Mouse (Mus musculus) cerebellum, postnatal 4 days (tissue): ENCODE results near the gene Csnk2b.
"Not testable (repeated sequence)": the region's sequence is repeated elsewhere in the genome, so short reads cannot be mapped to it uniquely, and the experiment has no call there.

Source experiments
- DNase-seq, 2 experiments: peaks; one replicate each; pipeline ENCODE4 v3.0.0; 2022; ENCODE audit warnings: low spot score in 2 of 2, mixed read lengths in 1 of 2

Gene Csnk2b

DNA sequence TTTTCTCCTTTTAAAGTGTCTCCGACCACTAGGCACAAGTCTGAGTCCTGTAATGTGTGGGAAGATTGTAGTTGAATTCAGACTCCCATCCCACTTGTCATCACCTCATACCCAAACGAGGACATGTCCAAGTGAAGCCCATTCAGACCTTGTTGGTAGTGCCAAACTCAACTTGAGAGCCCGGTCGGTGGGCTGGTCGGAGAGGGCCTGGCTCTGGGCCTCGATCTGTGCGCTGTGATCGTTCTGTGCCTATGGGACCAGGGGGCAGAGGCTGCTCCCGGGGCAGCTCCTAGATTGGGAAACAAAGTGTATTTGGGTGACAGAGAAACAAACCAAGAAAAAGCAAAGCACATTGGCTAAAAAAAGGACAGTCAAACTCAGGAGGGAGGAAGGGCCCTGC is 31.2 kb upstream of the Csnk2b start:
- no peak for DNase-seq

DNA sequence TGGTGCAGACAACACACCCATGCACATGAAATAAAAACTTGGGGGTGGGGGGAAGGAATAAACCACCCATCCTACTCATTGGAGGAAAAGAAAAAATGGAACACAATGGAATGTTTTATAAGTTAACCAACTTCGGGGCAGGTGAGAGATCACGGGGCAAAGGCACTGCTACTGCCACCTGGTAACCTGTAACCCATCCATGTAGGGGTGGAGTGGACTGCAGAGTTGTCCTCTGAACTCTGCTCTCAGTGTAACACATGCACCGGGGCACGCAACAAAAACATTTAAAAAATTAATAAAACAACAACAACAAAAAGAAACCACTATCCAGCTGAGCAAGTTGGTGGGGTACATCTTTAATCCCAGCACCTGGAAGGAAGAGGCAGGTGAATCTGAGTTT is 30.3 kb upstream of the Csnk2b start:
- no peak for DNase-seq

DNA sequence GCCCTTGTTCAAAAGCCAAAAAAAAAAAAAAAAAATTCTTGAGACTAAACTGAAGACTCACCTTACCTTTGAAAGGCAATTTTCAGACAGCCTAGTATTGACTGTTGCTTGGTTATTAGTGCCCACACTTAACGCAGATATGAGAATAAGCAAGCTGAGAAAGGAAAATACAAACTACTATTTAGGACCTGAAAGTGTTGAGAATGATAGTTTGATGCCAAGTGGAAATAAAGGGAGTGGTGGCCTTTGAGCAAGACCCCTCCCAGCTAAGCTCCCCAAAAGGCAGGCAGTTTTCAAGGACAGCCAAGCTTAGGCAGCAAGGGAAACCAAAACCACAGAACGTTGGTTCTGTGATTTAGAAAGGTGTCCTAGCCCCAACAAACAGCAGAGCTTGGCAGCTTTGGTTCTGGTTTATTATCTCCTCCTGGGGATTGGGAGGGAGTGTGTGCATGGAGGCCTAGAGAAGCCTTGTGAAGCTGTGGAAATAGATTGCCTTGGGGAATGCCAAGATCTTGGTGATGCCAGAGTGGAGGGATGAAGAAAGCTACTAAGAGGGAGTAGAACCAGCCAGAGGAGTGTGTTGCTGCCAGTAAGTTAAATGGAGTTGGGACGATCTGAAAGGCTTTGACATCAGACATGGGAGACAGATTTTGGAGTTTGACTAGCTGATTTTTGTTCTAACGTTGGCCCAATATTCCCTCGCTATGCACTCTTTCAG is 26.2 kb upstream of the Csnk2b start:
- no peak for DNase-seq

DNA sequence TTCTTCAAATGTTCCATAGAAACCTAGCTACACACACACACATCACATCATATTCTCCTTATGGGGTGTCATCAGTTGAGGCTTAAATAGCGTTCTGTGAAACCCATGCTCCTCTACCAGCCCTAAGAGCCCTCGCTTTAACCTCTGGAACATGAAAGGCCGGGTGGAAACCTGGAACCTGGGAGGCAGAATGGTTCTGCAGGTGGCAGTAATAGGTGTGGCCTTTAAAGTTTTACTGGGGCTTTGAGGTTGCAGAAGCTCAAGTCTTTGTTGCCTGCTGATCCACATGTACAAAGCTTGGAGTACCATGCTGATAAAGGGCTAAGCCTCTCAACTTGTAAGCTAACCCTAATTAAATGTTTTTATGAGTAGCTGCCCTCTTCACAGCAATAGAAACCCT is 25.5 kb upstream of the Csnk2b start:
- no peak for DNase-seq

DNA sequence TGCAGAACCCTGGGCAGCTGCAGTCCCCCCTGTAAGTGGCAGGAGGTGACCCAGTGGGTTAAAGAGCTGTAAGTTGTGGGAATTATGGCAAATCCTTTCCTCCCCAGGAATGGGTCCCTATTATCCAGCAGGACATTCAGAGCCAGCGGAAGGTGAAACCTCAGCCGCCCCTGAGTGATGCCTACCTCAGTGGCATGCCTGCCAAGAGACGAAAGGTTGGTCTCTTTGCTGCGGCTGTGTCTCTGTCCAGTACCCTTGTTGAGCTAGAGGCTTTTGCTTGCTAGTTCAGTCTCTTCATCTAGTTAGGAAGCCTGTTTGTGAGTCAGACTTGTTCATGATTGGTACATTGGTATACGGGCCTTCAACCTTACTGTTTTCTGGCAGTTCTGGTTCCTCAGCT is 24.3 kb upstream of the Csnk2b start:
- no peak for DNase-seq

DNA sequence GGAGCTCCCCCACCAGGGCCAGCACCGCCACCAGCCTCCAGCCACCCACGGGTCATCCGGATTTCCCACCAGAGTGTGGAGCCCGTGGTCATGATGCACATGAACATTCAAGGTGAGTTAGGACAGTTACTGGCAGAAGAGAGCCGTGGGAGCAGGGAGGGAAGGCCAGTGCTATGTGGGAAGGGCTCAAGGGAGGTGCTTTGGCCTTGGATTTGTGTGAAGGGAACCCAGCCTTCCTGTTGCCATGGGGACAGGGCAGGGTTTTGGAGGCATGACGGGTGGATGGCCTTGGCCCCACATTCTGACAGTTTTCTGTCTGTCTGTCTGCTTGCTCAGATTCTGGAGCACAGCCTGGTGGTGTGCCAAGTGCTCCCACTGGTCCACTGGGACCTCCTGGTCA is 20.1 kb upstream of the Csnk2b start:
- DNase-seq, result no peak

DNA sequence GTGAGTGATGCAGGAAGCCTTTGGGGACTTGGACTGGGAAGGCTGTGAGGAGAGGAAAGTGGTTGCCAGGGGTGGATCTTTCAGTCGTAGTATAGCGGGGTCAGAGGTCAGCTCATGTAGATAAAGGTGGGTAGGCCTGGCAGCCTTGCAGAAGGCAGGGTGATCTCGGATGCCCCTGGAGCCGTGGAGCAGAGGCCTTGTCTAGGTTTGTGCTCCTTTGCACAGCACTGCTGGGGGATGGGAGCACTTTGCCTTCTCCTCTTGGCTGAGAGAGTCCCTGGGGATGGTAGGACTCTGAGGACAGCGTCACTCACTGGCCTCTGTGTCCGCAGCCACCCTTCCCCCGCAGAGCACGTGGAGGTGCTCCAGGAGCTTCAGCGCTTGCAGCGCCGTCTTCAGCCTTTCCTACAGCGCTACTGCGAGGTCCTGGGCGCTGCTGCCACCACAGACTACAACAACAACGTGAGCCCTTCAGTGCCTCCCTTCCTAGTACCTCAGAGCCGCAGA is 18.7 kb upstream of the Csnk2b start:
- no peak for DNase-seq

DNA sequence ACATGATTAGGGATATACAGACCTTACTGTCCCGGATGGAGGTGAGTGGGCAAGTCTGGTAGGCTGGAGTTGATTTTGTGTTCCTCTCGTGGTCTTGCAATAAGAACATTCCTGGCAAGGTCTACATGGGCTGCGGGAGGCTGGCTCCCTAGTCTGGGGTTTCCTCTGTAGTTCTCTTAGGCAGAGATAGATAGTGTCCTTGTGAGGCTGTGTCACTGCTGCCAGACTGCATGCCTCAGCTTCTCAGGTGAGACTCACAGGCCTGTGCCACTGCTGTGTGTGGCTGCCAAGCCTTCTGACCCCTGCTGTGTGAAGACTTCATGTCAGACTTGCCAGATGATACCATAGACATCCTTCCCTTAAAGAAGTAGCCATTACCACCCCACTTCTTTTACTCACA is 17.4 kb upstream of the Csnk2b start:
- DNase-seq, result no peak

DNA sequence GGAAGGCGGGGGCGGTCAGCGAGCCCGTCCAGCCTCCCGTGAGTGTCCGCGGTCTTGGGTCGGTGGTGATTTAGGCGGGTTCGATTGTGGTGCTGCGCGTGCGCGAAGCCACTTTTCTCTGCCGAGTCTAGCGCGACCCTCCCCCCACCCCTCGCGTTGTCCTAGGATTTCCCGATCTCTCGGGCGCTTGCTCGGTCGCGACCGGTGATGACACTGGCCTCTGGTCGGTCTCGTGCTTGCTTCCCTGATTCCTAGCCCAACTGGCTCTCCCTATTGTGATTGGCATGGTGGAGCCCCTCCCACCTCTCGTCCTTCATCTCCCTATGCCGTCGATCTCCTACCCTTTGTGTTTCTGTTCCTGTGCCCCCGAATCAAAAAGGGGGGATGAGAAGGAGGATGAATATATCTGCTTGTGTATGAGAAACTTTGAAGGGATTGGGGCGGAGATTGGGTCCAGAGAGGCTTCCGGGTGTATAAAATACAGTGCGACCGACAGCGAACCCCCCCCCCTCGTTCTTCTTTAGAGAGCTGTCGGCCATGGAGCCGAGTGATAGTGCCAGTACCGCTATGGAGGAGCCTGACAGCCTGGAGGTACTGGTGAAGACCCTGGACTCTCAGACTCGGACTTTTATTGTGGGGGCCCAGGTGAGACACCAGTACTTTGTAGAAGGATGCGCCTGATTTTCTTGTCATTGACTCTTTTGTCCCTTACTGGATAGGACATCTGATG is 13.9 kb upstream of the Csnk2b start:
- DNase-seq, result no peak

DNA sequence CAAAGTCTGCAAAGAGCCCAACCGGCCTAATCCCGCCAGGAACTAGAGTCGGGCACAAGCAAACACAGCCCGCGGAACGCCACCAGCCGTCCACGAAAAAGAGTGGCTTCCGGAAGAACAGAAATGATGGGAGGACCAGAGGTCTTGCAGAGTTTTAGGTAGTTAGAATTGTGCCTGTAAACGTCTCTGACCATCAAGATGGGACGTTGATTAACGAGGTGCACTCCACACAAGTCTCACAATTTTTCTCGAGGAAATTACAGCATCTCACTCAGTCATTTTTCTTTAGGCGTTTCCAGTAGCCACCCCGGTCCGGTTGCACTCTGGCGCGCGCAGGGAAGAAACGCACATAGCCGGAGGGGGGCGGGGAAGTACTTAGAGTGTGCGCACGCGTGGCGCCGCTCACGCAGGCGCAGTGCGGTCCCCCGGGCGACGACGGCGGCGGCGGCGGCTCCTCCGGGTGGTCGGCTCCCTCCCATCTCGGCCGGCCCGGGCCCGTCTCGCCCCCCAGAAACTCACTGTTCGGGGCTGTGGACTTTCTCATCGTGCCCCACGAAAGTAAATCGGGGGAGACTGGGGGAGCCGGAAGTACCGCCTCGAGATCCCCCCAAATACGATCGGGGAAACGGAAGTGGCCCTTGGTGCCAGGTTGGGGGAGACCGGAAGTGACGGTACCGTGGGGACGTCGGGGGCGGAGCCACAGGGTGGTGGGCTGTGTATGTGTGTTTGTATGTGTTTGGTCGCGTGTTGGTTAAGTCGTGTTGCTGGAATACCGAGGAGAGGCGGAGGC is 13.1 kb upstream of the Csnk2b start, which contains the start of gene Bag6:
TSS of gene Bag6 (plus strand) at position 378 of the 790 bp plus-strand sequence.
- peak; percentile 84 to 96 for DNase-seq

DNA sequence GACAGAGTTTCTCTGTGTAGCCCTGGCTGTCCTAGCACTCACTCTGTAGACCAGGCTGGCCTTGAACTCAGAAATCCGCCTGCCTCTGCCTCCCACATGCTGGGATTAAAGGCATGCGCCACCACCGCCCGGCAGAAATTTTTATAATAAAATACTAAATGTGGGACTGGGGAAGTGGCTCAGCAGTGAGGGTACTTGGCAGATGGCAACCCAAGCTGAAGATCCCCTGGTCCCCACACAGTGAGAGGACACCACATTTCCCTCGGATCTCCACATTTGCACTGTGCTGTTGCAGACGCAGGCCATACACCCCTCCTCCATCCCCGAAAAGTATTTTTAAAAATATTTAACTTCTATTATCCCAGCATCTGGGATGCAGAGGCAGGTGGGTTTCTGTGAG is 11.7 kb upstream of the Csnk2b start:
- DNase-seq, result no peak

DNA sequence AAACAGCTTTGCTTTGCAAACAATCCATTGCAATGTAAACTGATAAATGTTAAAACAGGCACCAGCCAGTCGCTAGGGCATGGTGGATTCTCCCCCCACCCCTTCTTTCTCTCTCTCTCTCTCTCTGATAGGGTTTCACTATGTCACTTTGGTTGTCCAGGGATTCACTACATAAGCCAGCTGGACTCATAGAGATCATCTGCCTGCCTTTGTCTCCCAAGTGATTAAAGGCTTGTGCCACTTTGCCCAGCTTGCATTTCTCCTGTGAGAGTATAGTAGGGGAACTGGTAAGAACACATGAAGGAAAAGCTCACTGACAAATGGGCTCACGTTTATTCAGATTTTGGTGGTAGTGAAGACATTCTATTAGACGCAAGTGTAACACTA is 10.3 kb upstream of the Csnk2b start:
- no peak for DNase-seq

DNA sequence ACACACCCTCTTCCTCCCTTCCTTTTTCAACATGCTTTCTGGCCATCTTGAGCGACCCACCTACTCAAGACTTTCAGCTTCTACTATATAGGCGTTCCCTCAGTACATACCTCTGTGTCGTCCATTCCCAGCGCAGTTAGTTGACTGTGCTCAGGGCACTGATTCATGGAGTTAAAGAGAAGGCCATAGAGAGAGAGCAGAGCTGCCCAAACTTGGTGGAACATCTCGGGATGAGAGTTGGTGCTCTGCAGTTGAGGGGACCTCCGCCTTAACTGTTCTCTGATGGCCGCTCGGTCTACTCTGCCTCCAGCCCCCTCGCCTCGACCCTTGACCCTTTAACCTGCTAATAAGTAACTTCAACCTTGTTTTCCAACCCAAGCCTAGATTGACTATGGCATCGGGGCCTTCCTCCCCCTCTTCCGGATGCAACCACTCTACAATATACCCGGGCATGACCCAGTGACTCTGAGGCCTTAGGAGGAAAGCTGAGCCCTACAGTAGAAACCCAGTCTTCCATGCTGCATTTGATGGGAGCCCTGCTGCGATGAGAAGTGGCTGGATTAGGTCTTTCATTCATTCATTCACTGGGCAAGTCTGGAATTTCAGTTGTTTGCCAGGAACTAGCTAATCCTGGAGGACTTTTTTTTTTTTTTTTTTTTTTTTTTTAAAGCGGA is 9.8 kb upstream of the Csnk2b start, which contains the start of gene Apom:
TSS of gene Apom (minus strand) at position 551 of the 674 bp plus-strand sequence.
- DNase-seq, result no peak

DNA sequence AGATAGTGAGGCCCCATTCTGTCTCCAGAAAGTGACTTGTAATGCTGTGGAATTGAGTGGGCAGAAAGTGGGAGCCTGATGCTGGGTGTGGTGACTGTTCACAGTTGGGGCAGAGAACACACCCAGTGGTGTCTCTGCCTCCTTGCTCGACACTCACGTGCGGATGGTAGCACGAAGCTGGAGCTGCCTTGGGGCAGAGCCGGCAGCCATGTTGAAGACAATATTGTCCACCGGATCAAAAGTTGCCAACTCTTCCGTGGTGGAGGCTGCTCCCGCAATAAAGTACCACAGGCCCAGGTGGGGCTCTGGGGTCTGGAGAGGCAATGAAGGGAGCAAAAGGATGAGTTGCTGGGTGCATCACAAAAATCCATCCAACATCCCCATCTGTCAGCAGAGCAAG is 9.2 kb upstream of the Csnk2b start:
- DNase-seq, result no peak

DNA sequence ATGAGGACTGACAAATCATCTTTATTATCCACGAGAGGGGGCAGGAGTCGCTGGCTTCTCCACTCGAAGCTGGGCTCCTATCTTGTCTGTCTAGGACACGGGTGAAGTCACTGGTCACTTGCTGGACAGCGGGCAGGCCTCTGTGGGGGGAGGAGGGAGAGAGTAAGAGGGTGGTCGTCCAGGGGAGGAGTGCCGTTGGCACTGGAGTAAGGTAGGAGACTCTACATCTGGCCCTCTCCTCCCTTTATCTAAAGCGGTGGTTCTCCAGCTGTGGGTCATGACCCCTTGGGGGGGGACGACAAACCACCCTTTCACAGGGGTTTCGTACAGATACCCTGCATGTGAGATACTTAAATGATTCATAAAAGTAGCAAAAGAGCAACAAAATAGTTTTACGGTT is 7.1 kb upstream of the Csnk2b start:
- DNase-seq, result no peak

DNA sequence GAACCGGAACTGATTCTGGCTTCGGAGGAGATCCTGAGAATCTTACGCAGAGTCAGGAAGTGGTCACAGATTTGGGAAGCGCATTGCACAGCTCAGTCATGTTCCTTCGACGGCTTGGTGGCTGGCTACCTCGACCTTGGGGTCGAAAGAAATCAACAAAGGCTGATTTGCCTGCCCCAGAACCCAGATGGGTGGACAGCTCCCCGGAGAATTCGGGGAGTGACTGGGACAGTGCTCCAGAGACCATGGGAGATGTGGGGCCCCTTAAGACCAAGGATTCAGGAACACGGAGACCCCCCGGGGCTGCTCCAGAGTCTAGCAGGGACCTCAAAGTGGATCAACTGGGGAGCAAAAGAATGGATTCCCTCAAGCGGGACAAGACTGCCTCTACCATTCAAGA is 5.2 kb upstream of the Csnk2b start:
- no peak for DNase-seq

DNA sequence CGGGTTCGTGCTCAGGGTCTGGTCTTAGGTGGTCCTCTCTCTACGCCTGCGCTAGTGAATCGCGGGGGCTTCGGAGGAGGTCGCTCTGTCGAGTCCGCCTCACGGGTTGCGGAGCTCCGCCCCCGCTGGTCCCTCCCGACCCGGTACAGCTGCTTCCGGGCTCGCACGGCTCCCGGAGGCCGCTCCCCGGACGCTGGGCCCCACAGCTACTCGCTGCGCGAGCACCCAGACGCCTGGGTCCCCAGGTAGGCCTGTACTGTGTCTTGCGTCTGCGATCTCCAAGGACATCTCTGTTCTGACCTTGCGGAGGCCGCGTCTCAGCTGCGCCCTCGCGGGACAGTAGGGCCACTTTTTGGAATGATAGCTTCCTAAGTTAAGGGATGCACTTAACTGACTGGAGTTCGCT is 4.4 kb upstream of the Csnk2b start, which contains the start of gene D17H6S53E:
TSS of gene D17H6S53E (plus strand) at position 168 of the 406 bp plus-strand sequence.
- peak; percentile 52 to 61 for DNase-seq

DNA sequence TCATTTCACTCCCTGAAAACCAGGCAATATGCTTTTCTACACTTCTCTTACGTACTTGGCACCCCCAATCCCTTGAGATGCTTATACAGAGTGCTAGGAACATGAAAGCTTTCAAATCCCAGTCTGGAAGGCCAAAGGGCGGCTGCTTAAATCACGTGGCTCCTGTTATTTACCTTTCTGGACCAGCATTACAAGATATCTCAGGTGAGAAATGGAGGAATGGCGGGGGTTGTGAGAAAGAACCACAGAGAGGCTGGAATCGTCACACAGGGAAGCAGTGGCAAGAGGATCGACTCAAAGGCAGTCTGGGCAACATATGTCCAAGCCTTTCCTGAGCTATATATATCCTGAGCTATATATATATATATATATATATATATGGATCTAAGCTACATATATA is 3.7 kb upstream of the Csnk2b start:
- DNase-seq, result no peak

DNA sequence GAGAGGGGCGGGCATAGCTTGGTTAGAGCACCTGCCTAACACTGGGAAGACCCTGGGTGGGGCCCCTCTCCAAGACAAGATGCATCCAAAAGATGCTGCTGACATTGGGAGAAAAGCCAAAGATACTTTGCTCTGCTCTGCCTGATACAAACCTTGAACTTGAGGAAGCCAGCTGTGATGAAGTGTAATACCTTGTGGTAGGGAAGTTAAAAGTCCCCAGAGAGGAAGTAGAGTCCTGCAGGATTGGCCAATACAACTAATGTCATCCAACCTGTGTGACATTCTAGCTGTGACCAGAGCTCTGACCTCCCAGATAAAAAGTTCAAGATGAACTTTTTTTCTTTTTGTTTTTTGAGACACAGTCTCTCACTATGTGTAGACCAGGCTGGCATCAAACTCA is 3.2 kb upstream of the Csnk2b start:
- no peak for DNase-seq

DNA sequence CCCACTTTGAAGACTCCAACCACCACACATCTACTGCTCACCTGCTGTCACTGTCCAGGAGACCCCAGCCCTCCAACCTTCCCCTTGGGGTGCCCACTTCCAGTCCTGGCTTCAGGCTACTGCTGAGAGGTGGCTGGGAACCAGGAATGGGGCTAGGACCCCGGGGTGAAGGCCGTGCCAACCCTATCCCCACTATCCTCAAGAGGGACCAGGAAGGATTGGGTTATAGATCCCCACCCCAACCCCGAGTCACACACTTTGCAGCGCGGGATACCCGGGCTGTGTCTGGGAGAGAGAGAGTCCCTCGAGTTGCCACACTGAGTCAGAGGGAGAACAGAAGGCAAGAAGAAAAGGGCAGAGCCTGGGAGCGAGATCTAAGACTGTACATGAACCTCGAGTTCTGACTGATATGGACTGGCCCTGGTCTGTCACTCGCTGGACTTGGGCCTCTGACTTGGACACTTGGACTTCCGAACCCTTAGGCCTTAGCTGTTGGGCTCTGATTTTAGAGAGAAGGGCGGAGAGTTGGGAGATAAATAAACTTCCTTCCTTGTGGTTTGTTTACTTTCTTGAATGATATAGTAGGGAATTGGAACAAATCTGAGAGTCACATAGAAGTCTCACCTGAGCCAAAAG is 2.5 kb upstream of the Csnk2b start:
- DNase-seq, result not testable (repeated sequence)

DNA sequence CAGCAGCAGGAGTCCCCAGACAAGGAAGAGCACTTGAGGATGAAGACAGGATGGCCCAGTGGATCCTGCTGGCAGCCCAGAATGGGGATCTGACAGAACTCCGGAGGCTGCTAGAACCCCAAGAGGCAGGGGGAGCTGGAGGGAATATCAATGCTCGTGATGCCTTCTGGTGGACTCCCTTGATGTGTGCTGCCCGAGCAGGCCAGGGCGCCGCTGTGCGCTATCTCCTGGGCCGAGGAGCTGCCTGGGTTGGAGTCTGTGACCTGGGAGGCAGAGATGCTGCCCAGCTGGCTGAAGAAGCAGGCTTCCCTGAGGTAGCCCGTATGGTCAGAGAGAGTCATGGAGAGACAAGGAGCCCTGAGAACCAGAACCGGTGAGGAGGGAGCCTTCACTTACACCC is 1.4 kb upstream of the Csnk2b start:
- not testable (repeated sequence) for DNase-seq
